In genomic region chr14:30923375-30924105, GRCm38 (mm10) we compare ENCODE assay signal across 9 mouse cellular contexts. TPM values are rescaled to one million over a fixed set of nuclear protein-coding genes. Genes with fewer than 3 reads are reported as not detected.
A peak's percentile ranks its signal among the peaks of the same experiment; 100 is the strongest.
DNase-seq lines count a peak whose midpoint lies in the region; ATAC-seq and TF ChIP-seq lines count a peak whose summit lies in the region.
"Had no signal": no experiment of that assay in that cellular context is flagged by ENCODE, and none has a peak within 500 bp of the region (broad histone marks: within the 10 kb centered on the region; RNA-seq: fewer than 3 reads in every experiment).

TSS of gene Itih3 (minus strand) at chr14:30923760.

- H3K4me2 ChIP-seq in heart, embryonic 12.5 days: no peak within 1 kb of the TSS

- no peak for TF ChIP-seq POLR2A in brain, embryonic 14.5 days (IDR thresholded peaks at IDR 0.05; ENCODE audit: borderline replicate concordance, extremely low read depth, insufficient read depth, insufficient read length, poor library complexity, severe bottlenecking)

- H3K4me3 ChIP-seq in heart, embryonic 12.5 days: no peak within 1 kb of the TSS

- no peaks in the 10 kb centered on the region for H3K36me3 ChIP-seq in heart, embryonic 12.5 days

- no peaks in the 10 kb centered on the region for H3K9me3 ChIP-seq in heart, embryonic 12.5 days (replicated peaks)

- no peak within 1 kb of the TSS for H3K27ac ChIP-seq in heart, embryonic 12.5 days (ENCODE audit: poor library complexity, severe bottlenecking)

- peak; percentile 55; the same call in 1 of the 2 replicates for ATAC-seq in heart, embryonic 12.5 days (ENCODE audit: insufficient number of reproducible peaks, low FRiP score)

- 31% methylated on average over 6 of the region's 6 CpGs for WGBS in heart, embryonic 12.5 days

- intact Hi-C loops in heart, postnatal 25 days (cut with DNase I): no loop called here

- H3K27me3 ChIP-seq in heart, embryonic 12.5 days (replicated peaks): no peaks in the 10 kb centered on the region

- TF ChIP-seq CTCF in brain, embryonic 14.5 days (IDR thresholded peaks at IDR 0.05; ENCODE audit: borderline replicate concordance, extremely low read depth, insufficient read depth, insufficient read length): no peak

- H3K9ac ChIP-seq in heart, embryonic 12.5 days: no peak within 1 kb of the TSS

- no peaks in the 10 kb centered on the region for H3K4me1 ChIP-seq in heart, embryonic 12.5 days (replicated peaks)

- no peak for DNase-seq in heart, postnatal 25 days (ENCODE audit: low spot score)
- DNase-seq in brain, embryonic 14.5 days (ENCODE audit: low read depth): peak; percentile 20
- DNase-seq in frontal cortex, postnatal 14 days (ENCODE audit: low spot score in 2 of 2): peak; percentile 14 to 37
- peak; percentile 33 for DNase-seq in liver
- DNase-seq in urinary bladder, postnatal 14 days (ENCODE audit: low spot score): no peak
- DNase-seq in retina, postnatal 1 day: no peak
- DNase-seq in kidney, postnatal 25 days: no peak

RNA-seq across cellular contexts. Expression of gene Itih3, which starts in this region (rescaled TPM):
- polyA plus RNA-seq in heart, embryonic 12.5 days (2016; fragmentation: Nextera tagmentation; extraction: Ambion mirVana): 1.4 and 2.2 TPM in 2 replicates
- total RNA-seq in heart, postnatal 25 days (2021): under 1 TPM; 0.39 to 0.64 TPM
- 0.47 and 1.7 TPM in 2 replicates for polyA plus RNA-seq in brain, embryonic 14.5 days (2012; rRNA removed)
- total RNA-seq: megakaryocyte-erythroid progenitor cell, adult 5-6 weeks had no signal

Comparison
In these comparisons a context has a peak if more than half of its experiments do, and no peak if none do; other contexts are left out.
1. DNase-seq: peak in brain, embryonic 14.5 days (single experiment), frontal cortex, postnatal 14 days (2 of 2) and liver (single experiment); none in heart, postnatal 25 days (single experiment), urinary bladder, postnatal 14 days (single experiment), retina, postnatal 1 day (single experiment) and kidney, postnatal 25 days (0 of 2).